Mouse (Mus musculus) embryonic facial prominence, embryonic 11.5 days (tissue): ENCODE measurements at regions not wholly inside any gene's neighbourhood (a gene's known extent, or its start where the extent isn't known, plus 50 kb on each side); places are given as distances from the start of the nearest gene placed in this dataset.

ENCODE experiments used
- ATAC-seq: fragments of 200-750 bp; cut with Nextera tagmentation; replicated peaks from 2 replicates; pipeline ENCODE4 v1.8.0; 2017; ENCODE audit warnings: low read depth; ENCODE audit not compliant: insufficient number of reproducible peaks, low FRiP score, low TSS enrichment
- DNase-seq: peaks from one replicate; pipeline ENCODE4 v3.0.0-alpha.2; 2015; ENCODE audit warnings: low spot score
- H3K27ac ChIP-seq: fragments of 300-500 bp; sonication (generic); replicated peaks from 2 replicates; pipeline ENCODE4 v1.5.1; 2014; ENCODE audit warnings: mild to moderate bottlenecking, low read depth, low read length, control low read depth
- H3K27me3 ChIP-seq: fragments of 300-500 bp; sonication (generic); 2 replicates; pipeline ENCODE4 v1.6.1; 2014; ENCODE audit warnings: mild to moderate bottlenecking, low read length, moderate library complexity, mixed read lengths; ENCODE audit not compliant: control insufficient read depth, insufficient read depth
- H3K36me3 ChIP-seq: fragments of 300-500 bp; sonication (generic); replicated peaks from 2 replicates; pipeline ENCODE4 v1.6.1; 2014; ENCODE audit warnings: low read depth, mild to moderate bottlenecking, low read length, moderate library complexity, mixed read lengths; ENCODE audit not compliant: control insufficient read depth, insufficient read depth
- H3K4me1 ChIP-seq: fragments of 300-500 bp; sonication (generic); 2 replicates; pipeline ENCODE4 v1.6.1; 2014; ENCODE audit warnings: low read length, mixed read lengths; ENCODE audit not compliant: control insufficient read depth, insufficient read depth
- H3K4me2 ChIP-seq: fragments of 300-500 bp; sonication (generic); 2 replicates; pipeline ENCODE4 v1.6.1; 2014; ENCODE audit warnings: low read depth, mild to moderate bottlenecking, control low read depth, low read length, moderate library complexity
- H3K4me3 ChIP-seq: fragments of 300-500 bp; sonication (generic); 2 replicates; pipeline ENCODE4 v1.5.1; 2014; ENCODE audit warnings: low read depth, low read length, control low read depth
- H3K9ac ChIP-seq: fragments of 300-500 bp; sonication (generic); replicated peaks from 2 replicates; pipeline ENCODE4 v1.6.1; 2014; ENCODE audit warnings: mild to moderate bottlenecking, control low read depth, low read length
- H3K9me3 ChIP-seq: fragments of 300-500 bp; sonication (generic); replicated peaks from 2 replicates; pipeline ENCODE4 v1.6.1; 2016; ENCODE audit warnings: mild to moderate bottlenecking, low read length, inconsistent platforms, mixed read lengths; ENCODE audit not compliant: control insufficient read depth
- WGBS: fragments of 180-500 bp; shearing (Covaris S2); extraction: QIAGEN DNeasy Blood & Tissue Kit; methylation state at CpG from one replicate; pipeline ENCODE4 v1.1.7; 2014; 5-methylcytosine and 5-hydroxymethylcytosine counted together

GRCm38 (mm10) chr4:73542331-73542730, 65.3 kb upstream of the Gm11238 start:
- H3K4me1 ChIP-seq = no peaks in the 10 kb centered on the region
- ATAC-seq = no peak
- H3K9me3 ChIP-seq = no peaks in the 10 kb centered on the region
- H3K36me3 ChIP-seq = no peaks in the 10 kb centered on the region
- no peak overlapping the region for H3K9ac ChIP-seq
- H3K4me2 ChIP-seq = no peak overlapping the region
- no peak for DNase-seq
- no peaks in the 10 kb centered on the region for H3K27me3 ChIP-seq
- H3K27ac ChIP-seq = no peak overlapping the region
- H3K4me3 ChIP-seq = no peak overlapping the region
- WGBS = 82% methylated on average over 5 of the region's 5 CpGs

GRCm38 (mm10) chr4:73531604-73532003, 76.1 kb upstream of the Gm11238 start:
- Histone ChIP-seq H3K4me2 (no peak overlapping the region), H3K27ac (no peak overlapping the region), H3K4me3 (no peak overlapping the region), H3K27me3 (no peaks in the 10 kb centered on the region), H3K4me1 (no peaks in the 10 kb centered on the region), H3K36me3 (no peaks in the 10 kb centered on the region), H3K9ac (no peak overlapping the region), H3K9me3 (no peaks in the 10 kb centered on the region)
- ATAC-seq = no peak
- DNase-seq = no peak
- WGBS = 80% methylated on average over 1 of the region's 1 CpGs

GRCm38 (mm10) chr4:73524579-73525208, 83.0 kb upstream of the Gm11238 start:
- Histone ChIP-seq H3K9ac (no peak overlapping the region), H3K9me3 (no peaks in the 10 kb centered on the region), H3K4me1 (no peaks in the 10 kb centered on the region), H3K27me3 (no peaks in the 10 kb centered on the region), H3K36me3 (no peaks in the 10 kb centered on the region), H3K4me2 (no peak overlapping the region), H3K27ac (no peak overlapping the region), H3K4me3 (no peak overlapping the region)
- DNase-seq (peak; percentile 1), ATAC-seq (peak; percentile 70)
- WGBS = 46% methylated on average over 1 of the region's 1 CpGs

GRCm38 (mm10) chr4:73518742-73519384, 88.8 kb upstream of the Gm11238 start:
- H3K4me1 ChIP-seq = no peaks in the 10 kb centered on the region
- no peak overlapping the region for H3K4me3 ChIP-seq
- no peak for ATAC-seq
- no peaks in the 10 kb centered on the region for H3K27me3 ChIP-seq
- no peaks in the 10 kb centered on the region for H3K9me3 ChIP-seq
- DNase-seq = no peak
- no peaks in the 10 kb centered on the region for H3K36me3 ChIP-seq
- no peak overlapping the region for H3K27ac ChIP-seq
- H3K9ac ChIP-seq = no peak overlapping the region
- H3K4me2 ChIP-seq = no peak overlapping the region

GRCm38 (mm10) chr4:73517559-73517958, 90.1 kb upstream of the Gm11238 start:
- no peaks in the 10 kb centered on the region for H3K9me3 ChIP-seq
- H3K36me3 ChIP-seq = no peaks in the 10 kb centered on the region
- H3K27me3 ChIP-seq = no peaks in the 10 kb centered on the region
- H3K4me1 ChIP-seq = no peaks in the 10 kb centered on the region
- H3K27ac ChIP-seq = no peak overlapping the region
- no peak overlapping the region for H3K9ac ChIP-seq
- no peak for DNase-seq
- ATAC-seq = no peak
- H3K4me3 ChIP-seq = no peak overlapping the region
- no peak overlapping the region for H3K4me2 ChIP-seq

- no peak overlapping the region for H3K4me2 ChIP-seq
- H3K27ac ChIP-seq = no peak overlapping the region
- H3K4me1 ChIP-seq = no peaks in the 10 kb centered on the region
- H3K9me3 ChIP-seq = no peaks in the 10 kb centered on the region
- H3K36me3 ChIP-seq = no peaks in the 10 kb centered on the region
- DNase-seq = no peak
- H3K9ac ChIP-seq = no peak overlapping the region
- H3K27me3 ChIP-seq = no peaks in the 10 kb centered on the region
- no peak overlapping the region for H3K4me3 ChIP-seq
- WGBS = 61% methylated on average over 2 of the region's 2 CpGs
- no peak for ATAC-seq
Observed at GRCm38 (mm10) chr4:73516717-73517116, 91.0 kb upstream of the Gm11238 start.

GRCm38 (mm10) chr4:73506860-73507259, 100.8 kb upstream of the Gm11238 start:
- ATAC-seq (no peak), DNase-seq (no peak)
- Histone ChIP-seq H3K9ac (no peak overlapping the region), H3K36me3 (no peaks in the 10 kb centered on the region), H3K27me3 (no peaks in the 10 kb centered on the region), H3K4me1 (no peaks in the 10 kb centered on the region), H3K4me2 (no peak overlapping the region), H3K4me3 (no peak overlapping the region), H3K27ac (no peak overlapping the region), H3K9me3 (no peaks in the 10 kb centered on the region)
- WGBS = 81% methylated on average over 2 of the region's 2 CpGs

GRCm38 (mm10) chr4:73489199-73489598, 84.3 kb upstream of the Gm11487 start:
- ATAC-seq (no peak), DNase-seq (peak; percentile 6)
- Histone ChIP-seq H3K36me3 (no peaks in the 10 kb centered on the region), H3K27me3 (no peaks in the 10 kb centered on the region), H3K4me2 (no peak overlapping the region), H3K27ac (no peak overlapping the region), H3K4me3 (no peak overlapping the region), H3K4me1 (no peaks in the 10 kb centered on the region), H3K9me3 (no peaks in the 10 kb centered on the region), H3K9ac (no peak overlapping the region)
- 30% methylated on average over 2 of the region's 2 CpGs for WGBS
